Mouse (Mus musculus) neural tube, embryonic 12.5 days (tissue): ENCODE data around the gene Sft2d2. TPM values are rescaled to one million over a fixed set of nuclear protein-coding genes. Genes with fewer than 3 reads are reported as not detected.

ENCODE experiments used
- ATAC-seq: fragments of 200-750 bp; cut with Nextera tagmentation; 2 replicates; pipeline ENCODE4 v1.8.0; 2017; ENCODE audit warnings: low read depth, mild to moderate bottlenecking, moderate TSS enrichment, moderate library complexity; ENCODE audit not compliant: low FRiP score
- H3K27ac ChIP-seq: fragments of 300-500 bp; sonication (generic); 2 replicates; pipeline ENCODE4 v1.5.1; 2016
- H3K27me3 ChIP-seq: fragments of 300-500 bp; sonication (generic); replicated peaks from 2 replicates; pipeline ENCODE4 v1.6.1; 2016; ENCODE audit warnings: mild to moderate bottlenecking
- H3K36me3 ChIP-seq: fragments of 300-500 bp; sonication (generic); 2 replicates; pipeline ENCODE4 v1.6.1; 2016; ENCODE audit warnings: mild to moderate bottlenecking
- H3K4me1 ChIP-seq: fragments of 300-500 bp; sonication (generic); 2 replicates; pipeline ENCODE4 v1.6.1; 2016
- H3K4me2 ChIP-seq: fragments of 300-500 bp; sonication (generic); replicated peaks from 2 replicates; pipeline ENCODE4 v1.6.1; 2016; ENCODE audit warnings: mild to moderate bottlenecking
- H3K4me3 ChIP-seq: fragments of 300-500 bp; sonication (generic); 2 replicates; pipeline ENCODE4 v1.5.1; 2016
- H3K9ac ChIP-seq: fragments of 300-500 bp; sonication (generic); 2 replicates; pipeline ENCODE4 v1.6.1; 2016; ENCODE audit warnings: mild to moderate bottlenecking
- H3K9me3 ChIP-seq: fragments of 300-500 bp; sonication (generic); 2 replicates; pipeline ENCODE4 v1.6.1; 2016; ENCODE audit warnings: mild to moderate bottlenecking
- WGBS: fragments of 180-500 bp; shearing (Covaris S2); methylation state at CpG from one replicate; pipeline ENCODE4 v1.1.7; 2016; 5-methylcytosine and 5-hydroxymethylcytosine counted together
- polyA plus RNA-seq: library from polyadenylated mRNA; unstranded; fragments of >200 nt; fragmentation: Nextera tagmentation; extraction: Ambion mirVana; gene quantifications from 2 replicates; pipeline ENCODE4 v1.2.1, GENCODE M21; 2016

Gene Sft2d2
- polyA plus RNA-seq, 1 experiment from 2014 or later: 8.7 TPM

DNA sequence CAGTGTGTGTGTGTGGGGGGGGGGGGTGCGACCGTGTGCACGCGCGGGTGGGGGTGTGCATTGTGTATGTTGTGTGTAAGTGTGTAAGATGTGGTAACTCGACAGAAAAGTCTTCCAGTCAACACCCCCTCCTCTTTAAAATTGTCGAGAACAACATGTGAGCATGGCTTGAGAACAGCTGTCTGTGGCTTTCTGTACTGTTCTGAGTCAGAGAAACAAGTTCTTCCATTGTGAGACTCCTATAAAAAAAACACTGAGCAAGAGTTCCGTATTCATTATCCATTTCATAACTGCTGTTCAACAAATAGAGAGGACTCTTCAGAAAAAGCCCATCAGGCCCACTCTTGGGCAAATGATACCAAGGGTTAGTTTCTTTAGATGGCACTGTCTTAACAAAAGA, 6.5 kb upstream of the Sft2d2 start:
- 90% methylated on average over 8 of the region's 8 CpGs for WGBS
- Histone ChIP-seq H3K9ac (no peak overlapping the region), H3K4me2 (no peak overlapping the region), H3K36me3 (no peaks in the 10 kb centered on the region), H3K27me3 (no peaks in the 10 kb centered on the region), H3K9me3 (no peaks in the 10 kb centered on the region), H3K4me3 (no peak overlapping the region), H3K27ac (no peak overlapping the region), H3K4me1 (no peaks in the 10 kb centered on the region)
- ATAC-seq: no peak

DNA sequence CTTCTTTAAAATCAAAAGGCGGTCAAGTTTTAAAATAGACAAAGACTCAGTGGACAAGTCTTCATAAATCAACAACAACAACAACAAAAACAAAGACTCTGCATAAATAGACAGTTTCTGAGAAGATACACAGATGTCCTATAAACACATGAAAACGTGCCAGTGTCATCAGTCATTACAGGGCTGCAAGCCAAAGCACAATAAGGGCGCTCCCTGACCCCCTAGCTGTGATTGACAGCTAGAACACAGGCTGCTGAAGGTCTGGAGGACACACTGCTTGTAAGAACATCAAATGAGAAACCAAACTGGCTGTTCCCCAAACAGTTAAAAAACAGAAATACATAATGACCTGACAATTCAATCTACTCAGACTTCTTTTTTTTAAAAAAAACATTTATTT, 5.4 kb upstream of the Sft2d2 start:
- H3K4me1 ChIP-seq: no peaks in the 10 kb centered on the region; the same call in 1 of the 2 replicates
- H3K27ac ChIP-seq: no peak overlapping the region
- H3K9me3 ChIP-seq: no peaks in the 10 kb centered on the region
- H3K4me3 ChIP-seq: no peak overlapping the region
- no peaks in the 10 kb centered on the region for H3K36me3 ChIP-seq
- no peak for ATAC-seq
- WGBS: 86% methylated on average over 3 of the region's 3 CpGs
- H3K4me2 ChIP-seq: no peak overlapping the region
- H3K27me3 ChIP-seq: no peaks in the 10 kb centered on the region
- no peak overlapping the region for H3K9ac ChIP-seq

DNA sequence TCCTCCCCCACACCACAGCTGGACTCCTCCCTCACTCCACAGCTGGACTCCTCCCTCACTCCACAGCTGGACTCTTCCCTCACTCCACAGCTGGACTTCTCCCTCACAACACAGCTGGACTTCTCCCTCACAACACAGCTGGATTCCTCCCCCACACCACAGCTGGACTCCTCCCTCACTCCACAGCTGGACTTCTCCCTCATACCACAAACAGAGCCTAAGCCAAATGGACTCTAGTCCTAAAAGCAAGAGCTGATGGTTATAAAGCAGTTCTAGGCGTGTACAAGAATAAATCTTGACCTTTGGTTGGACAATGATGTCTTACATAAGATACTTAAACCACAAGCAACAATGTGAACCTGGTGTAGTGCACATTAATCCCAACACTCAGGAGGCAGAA, 4.7 kb upstream of the Sft2d2 start:
- Histone ChIP-seq H3K27me3 (peaks cover 4% of the 10 kb centered on the region; the same call in 1 of the 2 replicates), H3K4me3 (no peak overlapping the region), H3K36me3 (no peaks in the 10 kb centered on the region), H3K9me3 (no peaks in the 10 kb centered on the region), H3K4me1 (peaks cover 1% of the 10 kb centered on the region; the same call in 1 of the 2 replicates), H3K9ac (no peak overlapping the region), H3K4me2 (no peak overlapping the region), H3K27ac (no peak overlapping the region)
- ATAC-seq: no peak
- 67% methylated on average over 1 of the region's 1 CpGs for WGBS

DNA sequence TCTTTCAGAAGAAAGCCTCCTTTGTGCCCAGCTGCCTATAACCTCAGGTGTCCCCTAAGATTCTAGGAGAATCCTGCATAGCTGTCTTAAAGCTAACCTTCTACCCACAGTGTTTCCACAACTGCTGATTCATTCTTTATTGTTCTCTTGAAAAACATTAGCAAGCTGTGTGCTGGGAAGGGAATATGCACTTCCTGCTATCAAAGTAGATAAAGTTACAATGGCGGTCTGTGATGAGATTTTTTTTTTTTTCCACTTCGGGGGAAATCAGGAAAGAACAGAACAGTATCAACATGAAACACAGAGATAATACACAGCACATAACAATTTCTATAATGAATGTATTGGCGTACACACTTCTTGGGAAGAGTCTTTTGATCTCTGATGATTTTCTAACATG, 3.6 kb upstream of the Sft2d2 start:
- no peak for ATAC-seq
- no peaks in the 10 kb centered on the region for H3K9me3 ChIP-seq
- H3K27ac ChIP-seq: no peak overlapping the region
- 84% methylated on average over 3 of the region's 3 CpGs for WGBS
- H3K27me3 ChIP-seq: peaks cover 5% of the 10 kb centered on the region; the same call in 1 of the 2 replicates
- H3K9ac ChIP-seq: no peak overlapping the region
- no peak overlapping the region for H3K4me3 ChIP-seq
- H3K4me2 ChIP-seq: no peak overlapping the region
- no peaks in the 10 kb centered on the region for H3K36me3 ChIP-seq
- H3K4me1 ChIP-seq: peaks cover 4% of the 10 kb centered on the region; the same call in 1 of the 2 replicates

DNA sequence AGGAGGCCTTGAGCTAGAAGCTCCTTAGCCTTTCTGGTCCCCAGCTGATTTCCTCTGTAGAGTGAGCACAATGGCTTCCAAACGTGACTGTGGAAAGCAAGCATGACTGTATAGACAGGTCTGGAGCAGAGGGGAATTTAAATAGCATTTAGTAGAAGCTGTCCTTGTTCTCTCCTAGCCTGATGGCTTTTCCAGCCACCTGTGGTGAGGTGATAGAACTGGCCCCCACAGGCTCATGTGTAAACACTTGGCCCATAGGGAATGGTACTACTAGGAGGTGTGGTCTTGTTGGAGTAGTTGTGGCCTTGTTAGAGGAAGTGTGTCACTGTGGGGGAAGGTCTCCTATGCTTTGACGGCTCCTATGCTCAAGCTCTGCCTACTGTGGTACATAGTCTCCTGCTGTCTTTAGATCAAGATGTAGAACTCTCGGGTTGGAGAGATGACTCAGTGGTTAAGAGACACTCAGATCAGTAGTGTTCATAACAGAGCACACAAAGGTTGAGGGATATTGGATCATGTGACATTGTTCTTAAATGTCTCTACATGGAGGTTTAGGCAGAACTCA, 1.2 kb upstream of the Sft2d2 start:
- no peak for ATAC-seq
- no peak overlapping the region for H3K4me3 ChIP-seq
- H3K4me1 ChIP-seq: peaks cover 4% of the 10 kb centered on the region; the same call in 1 of the 2 replicates
- peaks cover 5% of the 10 kb centered on the region; the same call in 1 of the 2 replicates for H3K27me3 ChIP-seq
- H3K9ac ChIP-seq: no peak overlapping the region
- WGBS: 70% methylated on average over 3 of the region's 3 CpGs
- no peaks in the 10 kb centered on the region for H3K9me3 ChIP-seq
- no peak overlapping the region for H3K27ac ChIP-seq
- no peaks in the 10 kb centered on the region for H3K36me3 ChIP-seq
- H3K4me2 ChIP-seq: no peak overlapping the region

DNA sequence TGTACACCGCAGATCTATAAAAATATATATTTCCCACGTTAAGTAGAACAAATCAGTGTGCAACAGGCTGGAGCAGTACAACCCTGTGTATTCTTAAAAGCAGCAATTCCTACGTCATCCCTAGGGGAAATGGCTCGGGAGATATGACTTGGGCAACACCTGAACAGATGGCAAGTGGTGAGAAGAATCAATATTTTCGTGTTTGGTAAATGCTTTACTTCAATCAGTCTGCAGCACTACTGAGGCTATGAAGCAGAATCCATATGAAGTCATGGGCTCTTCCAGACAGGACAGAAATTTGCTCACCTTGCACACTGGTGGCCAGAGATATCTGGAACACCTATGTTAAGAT, 400 bp upstream of the Sft2d2 start:
- 19% methylated on average over 5 of the region's 5 CpGs for WGBS
- no peak for ATAC-seq

DNA sequence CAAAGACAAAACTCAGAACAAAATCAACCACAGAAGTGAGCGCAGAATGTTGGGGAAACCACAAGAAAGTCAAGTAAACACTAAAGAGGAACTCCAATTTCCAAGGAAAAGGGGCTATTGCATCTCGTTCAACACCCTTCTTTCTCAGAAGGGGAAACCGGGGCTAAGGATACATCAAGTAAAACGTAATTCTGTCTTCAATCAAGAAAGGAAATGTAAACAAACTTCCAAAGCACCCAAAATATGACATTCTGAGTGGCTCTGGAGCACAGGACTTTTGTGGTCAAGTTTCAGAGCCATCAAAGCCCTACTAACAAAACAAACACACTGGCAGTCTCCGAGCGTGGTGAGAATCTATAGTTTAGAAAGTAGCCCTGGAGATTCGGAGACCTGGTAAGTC, 812 bp downstream of the Sft2d2 start:
- 20% methylated on average over 7 of the region's 7 CpGs for WGBS
- H3K4me1 ChIP-seq: peaks cover 4% of the 10 kb centered on the region; the same call in 1 of the 2 replicates
- H3K4me3 ChIP-seq: peak overlapping the region; percentile 68
- H3K36me3 ChIP-seq: no peaks in the 10 kb centered on the region
- H3K9ac ChIP-seq: no peak overlapping the region
- no peak overlapping the region for H3K27ac ChIP-seq
- H3K4me2 ChIP-seq: peak overlapping the region; percentile 98
- ATAC-seq: no peak
- H3K9me3 ChIP-seq: no peaks in the 10 kb centered on the region
- peaks cover 5% of the 10 kb centered on the region; the same call in 1 of the 2 replicates for H3K27me3 ChIP-seq

More for the DNA sequence above, 400 bp upstream of the Sft2d2 start:
- peaks cover 5% of the 10 kb centered on the region; the same call in 1 of the 2 replicates for H3K27me3 ChIP-seq
- H3K4me2 ChIP-seq: peak overlapping the region; percentile 98
- no peak overlapping the region for H3K27ac ChIP-seq
- H3K9ac ChIP-seq: peak overlapping the region; percentile 60; the same call in 1 of the 2 replicates
- H3K36me3 ChIP-seq: no peaks in the 10 kb centered on the region
- H3K4me1 ChIP-seq: peaks cover 4% of the 10 kb centered on the region; the same call in 1 of the 2 replicates
- peak overlapping the region; percentile 68 for H3K4me3 ChIP-seq
- no peaks in the 10 kb centered on the region for H3K9me3 ChIP-seq

DNA sequence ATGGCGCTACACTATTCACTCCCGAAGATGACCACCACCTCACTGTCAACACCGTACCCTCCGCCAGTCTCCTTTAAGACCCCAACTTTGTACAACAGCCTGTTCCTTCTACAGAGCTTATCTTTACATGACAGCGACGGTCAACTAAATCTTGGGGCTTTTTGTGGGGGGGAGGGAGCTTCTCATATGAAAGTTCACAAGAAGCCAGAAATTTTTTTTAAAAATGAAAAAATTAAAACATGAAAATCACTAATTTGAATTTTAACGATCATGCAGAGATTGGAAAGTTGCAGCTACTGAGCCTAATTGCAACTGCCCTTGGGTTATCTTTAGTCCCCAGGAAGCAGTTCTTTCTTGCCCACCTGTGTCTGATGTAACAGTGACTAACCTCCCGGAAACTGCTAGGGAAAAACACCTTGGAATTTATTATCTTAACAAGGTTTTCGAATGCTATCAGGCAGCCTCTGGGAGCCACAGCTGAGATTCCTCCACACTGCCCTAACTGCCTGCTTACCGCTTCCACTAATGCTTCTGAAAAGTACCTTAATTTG, 1.4 kb downstream of the Sft2d2 start:
- H3K4me1 ChIP-seq: peaks cover 4% of the 10 kb centered on the region; the same call in 1 of the 2 replicates
- H3K9me3 ChIP-seq: no peaks in the 10 kb centered on the region
- H3K4me2 ChIP-seq: peak overlapping the region; percentile 98; the same call in 1 of the 2 replicates
- H3K27ac ChIP-seq: no peak overlapping the region
- no peak overlapping the region for H3K4me3 ChIP-seq
- WGBS: 80% methylated on average over 10 of the region's 10 CpGs
- H3K36me3 ChIP-seq: no peaks in the 10 kb centered on the region
- ATAC-seq: no peak
- no peak overlapping the region for H3K9ac ChIP-seq
- H3K27me3 ChIP-seq: peaks cover 5% of the 10 kb centered on the region; the same call in 1 of the 2 replicates

DNA sequence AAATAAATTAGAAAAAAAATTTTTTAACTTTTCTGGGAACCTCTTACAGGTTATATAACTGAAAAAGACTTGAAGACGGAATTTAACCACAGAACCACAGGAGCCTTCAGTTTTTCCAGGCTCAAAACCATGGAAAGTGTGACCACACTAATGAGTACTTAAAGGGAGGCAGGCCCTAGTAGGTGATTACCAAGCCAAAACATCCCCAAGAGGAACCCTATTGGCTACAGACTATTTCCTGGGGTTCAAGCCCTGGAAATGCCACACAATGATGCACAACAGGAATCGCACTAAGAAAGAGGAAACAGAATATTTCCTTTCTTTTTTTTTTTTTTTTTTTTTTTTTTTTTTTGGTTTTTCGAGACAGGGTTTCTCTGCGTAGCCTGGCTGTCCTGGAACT, 2.1 kb downstream of the Sft2d2 start:
- H3K9me3 ChIP-seq: no peaks in the 10 kb centered on the region
- H3K36me3 ChIP-seq: no peaks in the 10 kb centered on the region
- no peak overlapping the region for H3K4me2 ChIP-seq
- no peak overlapping the region for H3K4me3 ChIP-seq
- peaks cover 4% of the 10 kb centered on the region; the same call in 1 of the 2 replicates for H3K4me1 ChIP-seq
- ATAC-seq: no peak
- H3K27me3 ChIP-seq: peaks cover 5% of the 10 kb centered on the region; the same call in 1 of the 2 replicates
- H3K9ac ChIP-seq: no peak overlapping the region
- 87% methylated on average over 4 of the region's 4 CpGs for WGBS
- H3K27ac ChIP-seq: no peak overlapping the region

DNA sequence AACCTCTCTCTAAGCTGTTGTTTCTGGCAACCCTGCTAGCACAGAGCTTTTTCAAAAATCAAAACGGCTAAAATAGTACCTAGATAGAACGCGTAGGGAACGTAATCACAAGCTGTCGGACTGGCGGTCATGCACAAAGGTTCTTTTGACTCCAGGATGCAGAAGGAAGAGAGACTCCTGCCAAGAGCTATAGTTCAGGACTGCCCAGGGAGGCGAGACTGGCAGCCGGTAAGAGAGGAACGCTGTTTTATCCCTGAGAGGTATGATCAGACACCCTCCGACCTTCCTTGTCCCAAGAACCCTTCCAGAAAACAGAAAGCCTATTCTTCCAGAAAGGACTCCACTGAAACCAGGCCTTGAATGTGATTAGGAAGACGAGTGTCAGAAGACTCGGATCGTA, 2.6 kb downstream of the Sft2d2 start:
- no peak for ATAC-seq
- no peak overlapping the region for H3K9ac ChIP-seq
- H3K9me3 ChIP-seq: no peaks in the 10 kb centered on the region
- WGBS: 79% methylated on average over 13 of the region's 13 CpGs
- H3K36me3 ChIP-seq: no peaks in the 10 kb centered on the region
- peaks cover 5% of the 10 kb centered on the region; the same call in 1 of the 2 replicates for H3K27me3 ChIP-seq
- H3K4me1 ChIP-seq: peaks cover 4% of the 10 kb centered on the region; the same call in 1 of the 2 replicates
- no peak overlapping the region for H3K4me3 ChIP-seq
- no peak overlapping the region for H3K27ac ChIP-seq
- H3K4me2 ChIP-seq: no peak overlapping the region

DNA sequence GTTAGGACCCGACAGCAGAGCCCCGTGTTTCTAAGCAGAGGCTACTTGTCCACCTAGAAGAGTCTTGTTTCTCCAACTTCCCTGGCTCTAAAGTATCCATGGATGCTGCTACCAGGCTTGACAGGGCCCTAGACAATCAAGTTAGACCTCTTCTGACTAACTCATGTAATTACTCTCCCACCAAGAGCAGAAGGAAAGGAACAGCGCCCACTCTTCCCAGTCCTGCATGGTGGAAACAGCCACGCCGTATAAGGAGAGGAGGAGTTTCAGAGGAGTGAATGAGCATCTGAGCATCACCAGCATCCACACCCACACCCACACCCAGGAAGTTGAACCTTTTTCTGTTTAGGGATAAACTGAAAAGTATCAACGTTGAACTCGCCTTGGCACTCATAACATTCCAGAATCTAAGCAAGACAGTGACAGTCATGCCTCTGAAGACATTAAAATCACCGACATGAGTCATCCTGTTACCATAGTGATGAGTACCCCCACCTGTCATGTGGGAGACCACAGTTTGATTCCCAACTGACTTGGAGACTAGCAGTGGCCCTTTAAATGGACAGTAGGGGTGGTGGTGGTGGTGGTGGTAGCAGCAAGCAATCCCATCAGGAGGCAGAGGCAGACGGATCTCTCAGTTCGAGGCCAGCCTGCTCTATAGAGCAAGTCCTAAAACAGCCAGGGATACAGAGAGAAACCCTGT, 3.5 kb downstream of the Sft2d2 start:
- H3K36me3 ChIP-seq: no peaks in the 10 kb centered on the region
- peaks cover 4% of the 10 kb centered on the region; the same call in 1 of the 2 replicates for H3K4me1 ChIP-seq
- no peak overlapping the region for H3K4me3 ChIP-seq
- ATAC-seq: no peak
- no peak overlapping the region for H3K4me2 ChIP-seq
- no peak overlapping the region for H3K27ac ChIP-seq
- H3K27me3 ChIP-seq: peaks cover 5% of the 10 kb centered on the region; the same call in 1 of the 2 replicates
- H3K9ac ChIP-seq: no peak overlapping the region
- WGBS: 89% methylated on average over 10 of the region's 10 CpGs
- H3K9me3 ChIP-seq: no peaks in the 10 kb centered on the region

DNA sequence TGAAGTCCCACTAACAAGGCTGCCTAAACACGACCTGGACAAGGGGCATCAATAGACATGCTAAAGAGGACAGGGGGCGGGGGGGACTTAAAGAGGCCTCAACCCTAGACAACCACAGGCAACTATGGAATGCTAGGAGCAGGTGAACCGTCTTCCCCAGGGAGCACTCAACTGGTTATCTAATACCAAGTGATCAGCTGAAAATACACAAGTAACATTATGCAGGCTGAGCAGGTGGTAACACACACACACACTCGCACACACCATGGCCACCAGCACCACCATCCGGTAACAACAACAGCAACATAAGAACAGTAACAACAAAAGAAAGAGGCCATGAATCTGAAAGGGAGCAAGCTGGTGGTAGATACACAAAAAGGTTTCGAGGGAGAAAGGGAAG, 4.2 kb downstream of the Sft2d2 start:
- H3K27ac ChIP-seq: no peak overlapping the region
- H3K36me3 ChIP-seq: no peaks in the 10 kb centered on the region
- WGBS: 73% methylated on average over 6 of the region's 6 CpGs
- H3K4me3 ChIP-seq: no peak overlapping the region
- H3K9ac ChIP-seq: no peak overlapping the region
- H3K27me3 ChIP-seq: peaks cover 5% of the 10 kb centered on the region; the same call in 1 of the 2 replicates
- H3K9me3 ChIP-seq: no peaks in the 10 kb centered on the region
- peaks cover 4% of the 10 kb centered on the region; the same call in 1 of the 2 replicates for H3K4me1 ChIP-seq
- H3K4me2 ChIP-seq: no peak overlapping the region
- no peak for ATAC-seq
